In the genomic region with DNA sequence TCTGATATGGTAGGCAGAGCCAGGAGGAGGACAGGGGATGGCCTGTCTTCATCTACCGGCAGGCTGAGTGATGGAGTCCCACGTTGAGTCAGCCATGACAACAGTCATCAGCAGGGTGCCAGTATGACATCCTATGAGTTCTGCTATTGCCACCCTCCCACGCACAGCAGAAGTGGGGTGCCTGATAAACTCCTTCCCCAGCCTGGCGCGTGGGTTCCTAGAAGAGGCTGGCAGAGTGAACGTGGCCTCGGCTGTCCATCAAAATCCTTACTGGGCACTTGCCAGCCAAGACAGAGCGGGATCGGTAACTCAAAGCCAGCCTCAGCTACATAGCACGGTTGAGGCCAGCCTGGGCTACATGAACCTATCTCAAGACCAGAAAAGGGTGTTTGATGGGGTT, we compare ENCODE assay signal across 25 mouse cellular contexts.
DNase-seq lines count a peak whose midpoint lies in the region; ATAC-seq lines count a peak whose summit lies in the region.
"Had no signal": no experiment of that assay in that cellular context is flagged by ENCODE, and none has a peak within 500 bp of the region (broad histone marks: within the 10 kb centered on the region; RNA-seq: fewer than 3 reads in every experiment).

No protein-coding gene starts in this region.

- DNase-seq in right cerebral cortex, adult 18-20 months: peak; percentile 87
- no peak for DNase-seq in right cerebral cortex, postnatal 4 days
- DNase-seq in layer of hippocampus, adult 8-10 months (ENCODE audit: low spot score in 2 of 2): peak; percentile 30 to 38
- DNase-seq in left cerebral cortex, postnatal 25 days (ENCODE audit: low spot score in 2 of 2): peak; percentile 69 to 89
- DNase-seq in telencephalon, adult 2 months (ENCODE audit: low read depth, low spot score): peak; percentile 65
- DNase-seq in forebrain, embryonic 11.5 days (ENCODE audit: low spot score): no peak
- DNase-seq in cerebellum, postnatal 36 days: no peak
- DNase-seq in embryo, embryonic 9.5 days (ENCODE audit: extremely low spot score): no peak
- DNase-seq: adrenal gland, postnatal 14 days; B cell, adult 2 months; cerebellum, adult 2 months; gastrocnemius, postnatal 14 days; heart, adult 18-20 months; heart, postnatal 36 days; kidney, postnatal 36 days; lung, adult 18-20 months; lung, postnatal 14 days; thymus, postnatal 36 days had no signal

- ATAC-seq in forebrain, embryonic 11.5 days (replicated peaks; ENCODE audit: low FRiP score): no peak
- ATAC-seq: forebrain, embryonic 16.5 days; intestine, embryonic 15.5 days; midbrain, embryonic 15.5 days had no signal

- intact Hi-C loops in left cerebral cortex, postnatal 25 days (cut with DNase I): no loop called here

- no peaks in the 10 kb centered on the region for H3K27me3 ChIP-seq in forebrain, embryonic 11.5 days (ENCODE audit: control insufficient read depth, insufficient read depth, low read length)
- H3K27me3 ChIP-seq: hindbrain, embryonic 15.5 days; intestine, embryonic 15.5 days; midbrain, embryonic 15.5 days had no signal

- 90% methylated on average over 10 of the region's 10 CpGs for WGBS in forebrain, embryonic 11.5 days

- no peak overlapping the region for H3K4me2 ChIP-seq in forebrain, embryonic 11.5 days (ENCODE audit: low read depth, low read length, severe bottlenecking)
- H3K4me2 ChIP-seq: hindbrain, embryonic 15.5 days; intestine, embryonic 15.5 days; midbrain, embryonic 15.5 days had no signal

- H3K4me1 ChIP-seq in forebrain, embryonic 11.5 days (replicated peaks; ENCODE audit: control insufficient read depth, insufficient read depth, low read length): no peaks in the 10 kb centered on the region
- H3K4me1 ChIP-seq: intestine, embryonic 15.5 days had no signal

- H3K9me3 ChIP-seq in forebrain, embryonic 11.5 days (ENCODE audit: control insufficient read depth, low read length): no peaks in the 10 kb centered on the region
- H3K9me3 ChIP-seq: hindbrain, embryonic 15.5 days; intestine, embryonic 15.5 days; limb, embryonic 10.5 days; midbrain, embryonic 15.5 days had no signal

- H3K36me3 ChIP-seq in forebrain, embryonic 11.5 days (ENCODE audit: control insufficient read depth, insufficient read depth, low read length): no peaks in the 10 kb centered on the region
- H3K36me3 ChIP-seq: hindbrain, embryonic 15.5 days; intestine, embryonic 15.5 days; limb, embryonic 10.5 days; midbrain, embryonic 15.5 days had no signal

- no peak overlapping the region for H3K27ac ChIP-seq in forebrain, embryonic 11.5 days (ENCODE audit: low read depth, low read length)
- H3K27ac ChIP-seq: hindbrain, embryonic 15.5 days; intestine, embryonic 15.5 days; limb, embryonic 10.5 days; midbrain, embryonic 15.5 days had no signal

- H3K4me3 ChIP-seq in forebrain, embryonic 11.5 days (ENCODE audit: low read depth, low read length): no peak overlapping the region
- H3K4me3 ChIP-seq: erythroblast, embryonic 14.5 days; hindbrain, embryonic 15.5 days; intestine, embryonic 15.5 days; limb, embryonic 10.5 days; midbrain, embryonic 15.5 days; myocyte had no signal

- H3K9ac ChIP-seq in forebrain, embryonic 11.5 days (ENCODE audit: low read length): no peak overlapping the region
- H3K9ac ChIP-seq: hindbrain, embryonic 15.5 days; intestine, embryonic 15.5 days; midbrain, embryonic 15.5 days had no signal

Comparison
In these comparisons a context has a peak if more than half of its experiments do, and no peak if none do; other contexts are left out.
1. DNase-seq: peak in right cerebral cortex, adult 18-20 months (single experiment), layer of hippocampus, adult 8-10 months (2 of 2), left cerebral cortex, postnatal 25 days (2 of 2) and telencephalon, adult 2 months (single experiment); none in right cerebral cortex, postnatal 4 days (single experiment), forebrain, embryonic 11.5 days (single experiment), cerebellum, postnatal 36 days (0 of 2) and embryo, embryonic 9.5 days (single experiment).